Mouse (Mus musculus) liver, postnatal 0 days (tissue): ENCODE data around the gene Acan.

Experiments used
- CTCF ChIP-seq: sonication (generic); IDR thresholded peaks from 2 replicates; pipeline ENCODE4 v1.5.1; 2016; ENCODE audit warnings: antibody characterized with exemption, low read depth
- EP300 ChIP-seq: IDR thresholded peaks from 2 replicates; pipeline ENCODE4 v1.6.1; 2016; ENCODE audit warnings: antibody characterized with exemption, low read depth, mild to moderate bottlenecking

- TF ChIP-seq CTCF (no peak), EP300 (no peak)
These were observed 93.9 kb downstream of the Acan start for GRCm38 (mm10) chr7:79147011-79147837.
